Mouse (Mus musculus) thymus, postnatal 10 days (tissue): ENCODE data around the gene R3hdm2.

Experiments
- DNase-seq, 2 experiments: peaks; one replicate each; pipeline ENCODE4 v3.0.0; 2021; ENCODE audit warnings: low spot score in 2 of 2

Gene R3hdm2

DNA sequence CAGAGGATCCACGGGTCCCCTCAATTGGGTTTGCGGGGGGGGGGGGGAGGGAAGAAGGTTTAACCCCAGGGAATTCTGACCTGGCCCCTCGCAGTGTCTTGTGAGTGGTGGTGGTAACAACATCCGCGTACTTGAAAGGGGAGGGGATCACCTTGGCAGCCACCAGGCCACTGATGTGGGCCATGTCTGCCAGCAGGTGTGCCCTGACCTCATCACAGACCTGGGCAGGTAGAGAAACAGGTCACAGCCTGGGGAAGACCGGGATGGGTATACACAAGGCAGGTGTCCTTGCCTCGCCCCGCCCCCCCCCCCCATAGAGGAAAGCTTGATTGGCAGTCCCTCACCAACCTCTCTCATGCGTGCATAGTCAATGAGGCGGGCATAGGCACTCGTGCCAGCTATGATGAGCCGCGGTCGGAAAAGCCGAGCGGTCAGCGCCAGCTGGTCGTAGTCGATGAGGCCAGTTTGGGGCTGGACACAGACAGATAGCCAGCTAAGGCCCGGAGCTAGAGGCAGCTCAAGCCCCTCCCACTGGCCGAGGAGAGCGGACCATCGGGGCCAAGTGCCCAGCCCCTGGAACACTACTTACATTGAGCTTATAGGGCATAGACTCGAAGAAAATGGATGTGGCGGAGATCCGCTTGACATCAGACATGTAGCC is 139.0 kb downstream of the R3hdm2 start:
- no peak for DNase-seq

GRCm38 (mm10) chr10:127519903-127520713 is 140.0 kb downstream of the R3hdm2 start:
- no peak for DNase-seq

DNA sequence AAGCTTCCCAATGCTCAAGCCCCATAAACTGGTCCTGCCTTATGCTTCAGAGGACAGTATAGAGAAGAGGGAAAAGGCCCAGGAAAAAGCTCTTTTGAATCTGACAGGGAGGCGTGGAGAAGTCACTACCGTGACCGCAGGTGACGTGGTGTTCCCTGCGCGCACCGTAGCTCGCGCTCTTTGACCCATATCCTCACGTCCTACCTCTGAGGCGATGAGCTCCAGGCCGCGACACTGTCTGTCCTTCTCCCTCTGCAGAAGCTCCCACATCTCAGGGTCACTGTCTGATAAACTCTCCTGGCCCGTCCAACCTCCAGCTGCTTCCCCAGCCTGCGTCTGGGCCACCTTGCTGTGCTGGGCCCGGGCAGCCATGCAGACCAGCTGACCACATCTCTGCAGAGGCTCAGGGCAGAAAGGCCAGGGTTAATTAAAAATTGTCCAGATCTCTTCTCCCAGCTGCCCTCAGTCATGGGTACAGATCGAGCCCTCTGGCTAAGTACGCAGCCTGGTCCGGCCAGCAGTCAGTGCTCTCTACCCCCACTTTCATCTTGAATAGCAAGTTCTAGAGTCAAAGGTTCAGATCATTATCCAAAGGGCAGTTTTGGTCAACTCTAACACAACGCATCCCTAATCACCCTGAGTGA is 140.7 kb downstream of the R3hdm2 start:
- DNase-seq = no peak

- DNase-seq = no peak
Measured at GRCm38 (mm10) chr10:127521611-127522080, 141.5 kb downstream of the R3hdm2 start.

GRCm38 (mm10) chr10:127522088-127522581 is 142.0 kb downstream of the R3hdm2 start, which contains the start of gene Shmt2:
TSS of gene Shmt2 (minus strand) at chr10:127522444.
- peak; percentile 78 to 85 for DNase-seq

DNA sequence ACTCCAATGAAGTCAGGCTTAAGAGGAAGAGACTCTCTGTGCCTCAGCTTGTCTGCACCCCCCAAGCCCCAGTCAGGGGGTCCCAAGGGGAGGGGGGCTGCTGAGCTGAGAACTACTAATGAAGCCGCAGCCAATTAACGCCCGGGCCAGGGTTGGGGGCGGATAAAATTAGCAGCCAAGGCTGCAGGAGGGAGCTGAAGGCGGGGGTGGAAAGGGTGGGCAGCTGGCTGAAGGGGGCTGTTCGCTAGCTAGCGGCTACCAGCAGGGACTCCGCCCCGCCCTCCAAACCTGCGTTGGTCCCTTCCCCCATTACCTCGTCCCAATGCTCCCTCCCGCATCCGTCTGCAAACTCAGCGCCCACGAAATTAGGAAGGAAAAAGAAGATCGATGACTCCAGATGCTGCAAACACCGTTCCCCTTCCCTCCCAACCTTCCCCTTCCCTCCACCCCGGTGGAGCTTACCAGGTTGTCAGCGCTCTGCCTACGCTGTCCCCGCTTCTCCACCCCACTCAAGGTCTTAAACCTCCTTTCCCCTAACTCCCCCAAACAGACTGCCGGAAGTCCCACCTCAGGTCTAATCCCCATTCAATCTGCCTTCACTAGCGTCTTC is 144.6 kb downstream of the R3hdm2 start:
- no peak for DNase-seq

GRCm38 (mm10) chr10:127526048-127526447 is 145.9 kb downstream of the R3hdm2 start:
- DNase-seq = peak; percentile 38 to 67

DNA sequence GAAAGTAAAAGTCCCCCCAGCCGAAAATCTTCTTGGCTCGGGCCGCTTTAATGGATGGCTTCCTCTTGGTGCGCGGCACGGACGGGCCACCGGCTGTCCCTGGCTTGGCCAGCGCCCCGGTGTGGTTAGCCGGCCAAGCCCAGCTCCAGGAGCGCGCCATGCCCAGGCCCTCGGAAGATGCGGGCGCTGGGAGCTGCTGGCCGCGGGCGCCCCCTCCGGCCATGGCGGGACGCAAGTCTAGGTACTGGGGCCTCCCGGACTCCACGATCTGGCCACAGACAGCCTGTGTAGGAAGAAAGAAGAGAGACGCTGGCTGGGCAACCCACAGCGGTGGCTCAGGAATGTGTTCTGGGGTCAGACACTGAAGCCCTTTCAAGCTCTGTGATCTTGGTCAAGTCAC is 146.6 kb downstream of the R3hdm2 start:
- no peak for DNase-seq

- DNase-seq = no peak
Measured at GRCm38 (mm10) chr10:127527481-127527880, 147.4 kb downstream of the R3hdm2 start.

DNA sequence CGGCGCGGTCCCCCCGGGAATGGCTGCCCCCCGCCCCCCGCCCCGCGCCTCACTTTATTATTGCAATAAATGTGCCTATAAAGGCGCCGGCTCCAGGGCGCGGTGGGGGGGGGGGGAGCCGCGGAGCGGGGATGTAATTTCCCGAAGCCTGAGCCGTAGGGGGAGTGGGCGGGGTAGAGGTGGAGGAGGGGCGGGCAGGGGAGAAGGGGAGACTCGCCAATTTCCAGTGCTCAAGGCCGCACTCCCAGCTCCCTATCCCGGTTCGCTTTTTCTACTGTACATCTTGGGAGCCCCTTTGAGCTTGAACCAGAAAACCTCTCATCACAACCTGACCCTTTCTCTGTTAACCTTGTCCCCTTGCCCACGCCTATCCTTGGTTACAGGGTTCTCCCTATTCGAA is 150.8 kb downstream of the R3hdm2 start:
- DNase-seq = no peak

GRCm38 (mm10) chr10:127531548-127531947 is 151.4 kb downstream of the R3hdm2 start:
- no peak for DNase-seq

GRCm38 (mm10) chr10:127534036-127534928 is 154.2 kb downstream of the R3hdm2 start, which contains the start of gene Nxph4:
TSS of gene Nxph4 (minus strand) at chr10:127534559.
- no peak for DNase-seq

DNA sequence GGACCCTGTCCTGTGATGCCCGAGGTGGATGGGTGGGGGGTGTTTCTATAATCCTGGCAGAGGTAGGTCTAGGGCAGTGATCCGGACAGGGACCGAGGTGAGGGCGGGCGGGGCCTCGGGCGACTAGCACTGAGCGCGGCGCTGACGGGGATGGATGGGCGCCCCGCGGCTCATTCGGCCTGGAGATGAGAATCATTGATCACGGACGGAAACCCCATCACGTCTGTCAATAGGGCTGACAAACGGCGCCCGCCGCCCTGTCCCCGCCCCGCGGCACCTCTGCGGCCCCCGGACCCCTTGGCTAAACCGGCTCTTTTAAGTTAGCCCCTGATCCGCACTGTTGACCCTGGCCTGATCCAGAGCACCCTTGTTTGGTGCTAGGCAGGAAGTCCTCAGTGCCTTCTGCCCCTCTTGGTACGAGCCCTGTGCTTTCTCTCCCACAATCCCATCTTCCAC is 154.8 kb downstream of the R3hdm2 start:
- DNase-seq = no peak

GRCm38 (mm10) chr10:127536586-127537314 is 156.6 kb downstream of the R3hdm2 start:
- peak in 1 of 2 experiments; percentile 55 for DNase-seq

GRCm38 (mm10) chr10:127537854-127538583 is 157.9 kb downstream of the R3hdm2 start:
- DNase-seq = peak in 1 of 2 experiments; percentile 62

- no peak for DNase-seq
Measured at GRCm38 (mm10) chr10:127541510-127541909, 161.4 kb downstream of the R3hdm2 start.

- no peak for DNase-seq
Measured at GRCm38 (mm10) chr10:127542084-127542483, 162.0 kb downstream of the R3hdm2 start.

GRCm38 (mm10) chr10:127542720-127543119 is 162.6 kb downstream of the R3hdm2 start:
- no peak for DNase-seq

- DNase-seq = no peak
Measured at GRCm38 (mm10) chr10:127543916-127544315, 163.8 kb downstream of the R3hdm2 start.
